Mouse (Mus musculus): ENCODE data around the gene Hsd3b7. TPM values are rescaled to one million over a fixed set of nuclear protein-coding genes. Genes with fewer than 3 reads are reported as not detected.
"Not testable (repeated sequence)": the region's sequence is repeated elsewhere in the genome, so short reads cannot be mapped to it uniquely, and the experiment has no call there.

The Hsd3b7 gene
- polyA plus RNA-seq, 1 experiment from 2014 or later, result 9.8 TPM

GRCm38 (mm10) chr7:127824176-127824871 lies 23.9 kb downstream of the Hsd3b7 start, which contains the start of the genes Stx4a and Stx1b:
Gene Stx4a, plus strand, starts transcription at chr7:127824294.
Gene Stx1b, minus strand, starts transcription at chr7:127824549.
- Histone ChIP-seq H3K4me1 (replicated peaks) (peaks cover 38% of the 10 kb centered on the region), H3K36me3 (no peaks in the 10 kb centered on the region), H3K27me3 (no peaks in the 10 kb centered on the region), H3K27ac (replicated peaks) (peak within 1 kb of the TSS; percentile 93), H3K4me2 (peak within 1 kb of the TSS; percentile 79), H3K9me3 (no peaks in the 10 kb centered on the region), H3K9ac (peak within 1 kb of the TSS; percentile 96), H3K4me3 (peak within 1 kb of the TSS; percentile 76)
- peak; percentile 93 for ATAC-seq (ENCODE audit: low read depth)
- WGBS, result 4% methylated on average over 32 of the region's 38 CpGs

GRCm38 (mm10) chr7:127835550-127835949 lies 35.1 kb downstream of the Hsd3b7 start:
- Histone ChIP-seq H3K36me3 (no peaks in the 10 kb centered on the region), H3K9me3 (no peaks in the 10 kb centered on the region), H3K4me3 (no peak overlapping the region), H3K27me3 (no peaks in the 10 kb centered on the region), H3K4me1 (replicated peaks) (peaks cover 4% of the 10 kb centered on the region), H3K27ac (replicated peaks) (no peak overlapping the region), H3K9ac (no peak overlapping the region), H3K4me2 (no peak overlapping the region)
- ATAC-seq (ENCODE audit: low read depth), result no peak
- 87% methylated on average over 2 of the region's 2 CpGs for WGBS

GRCm38 (mm10) chr7:127837473-127837872 lies 37.1 kb downstream of the Hsd3b7 start:
- WGBS, result 95% methylated on average over 5 of the region's 5 CpGs

GRCm38 (mm10) chr7:127837878-127838277 lies 37.5 kb downstream of the Hsd3b7 start:
- H3K27me3 ChIP-seq; H3K4me2 ChIP-seq; H3K9ac ChIP-seq; H3K36me3 ChIP-seq; H3K9me3 ChIP-seq; H3K4me3 ChIP-seq; H3K27ac ChIP-seq (replicated peaks); ATAC-seq (ENCODE audit: low read depth): not testable (repeated sequence)
- 71% methylated on average over 4 of the region's 4 CpGs for WGBS
- peaks cover 15% of the 10 kb centered on the region for H3K4me1 ChIP-seq (replicated peaks)

More at GRCm38 (mm10) chr7:127837473-127837872, 37.1 kb downstream of the Hsd3b7 start:
- Histone ChIP-seq H3K4me2 (no peak overlapping the region), H3K27ac (replicated peaks) (no peak overlapping the region), H3K4me3 (no peak overlapping the region), H3K9me3 (no peaks in the 10 kb centered on the region), H3K4me1 (replicated peaks) (peaks cover 11% of the 10 kb centered on the region), H3K27me3 (no peaks in the 10 kb centered on the region), H3K36me3 (no peaks in the 10 kb centered on the region), H3K9ac (no peak overlapping the region)
- ATAC-seq (ENCODE audit: low read depth), result no peak

GRCm38 (mm10) chr7:127840031-127840430 lies 39.6 kb downstream of the Hsd3b7 start:
- not testable (repeated sequence) for H3K27me3 ChIP-seq; H3K9ac ChIP-seq; H3K27ac ChIP-seq (replicated peaks); H3K36me3 ChIP-seq; H3K4me3 ChIP-seq; ATAC-seq (ENCODE audit: low read depth); H3K9me3 ChIP-seq
- H3K4me2 ChIP-seq, result peak overlapping the region; percentile 99
- 90% methylated on average over 2 of the region's 2 CpGs for WGBS
- peaks cover 17% of the 10 kb centered on the region for H3K4me1 ChIP-seq (replicated peaks)

- H3K4me2 ChIP-seq, result peak overlapping the region; percentile 99
- peak overlapping the region; percentile 70 for H3K4me3 ChIP-seq
- H3K27ac ChIP-seq (replicated peaks), result peak overlapping the region; percentile 91
- H3K9ac ChIP-seq, result peak overlapping the region; percentile 77
- WGBS, result 5% methylated on average over 15 of the region's 15 CpGs
- peaks cover 17% of the 10 kb centered on the region for H3K4me1 ChIP-seq (replicated peaks)
- H3K9me3 ChIP-seq, result no peaks in the 10 kb centered on the region
- H3K27me3 ChIP-seq, result no peaks in the 10 kb centered on the region
- peaks cover 6% of the 10 kb centered on the region; the same call in 1 of the 2 replicates for H3K36me3 ChIP-seq
- peak; percentile 16; the same call in 1 of the 2 replicates for ATAC-seq (ENCODE audit: low read depth)
Observed at GRCm38 (mm10) chr7:127840886-127841285, 40.5 kb downstream of the Hsd3b7 start.

- H3K27ac ChIP-seq (replicated peaks), result peak overlapping the region; percentile 91
- peak; percentile 90 for ATAC-seq (ENCODE audit: low read depth)
- peak overlapping the region; percentile 99 for H3K4me2 ChIP-seq
- no peaks in the 10 kb centered on the region for H3K9me3 ChIP-seq
- H3K4me3 ChIP-seq, result peak overlapping the region; percentile 70
- under 1% methylated on average over 44 of the region's 46 CpGs for WGBS
- no peaks in the 10 kb centered on the region for H3K27me3 ChIP-seq
- peaks cover 6% of the 10 kb centered on the region; the same call in 1 of the 2 replicates for H3K36me3 ChIP-seq
- peaks cover 17% of the 10 kb centered on the region for H3K4me1 ChIP-seq (replicated peaks)
- peak overlapping the region; percentile 77 for H3K9ac ChIP-seq
Observed at GRCm38 (mm10) chr7:127841340-127842000, 41.1 kb downstream of the Hsd3b7 start.

GRCm38 (mm10) chr7:127842001-127842718 lies 41.8 kb downstream of the Hsd3b7 start:
- peaks cover 6% of the 10 kb centered on the region; the same call in 1 of the 2 replicates for H3K36me3 ChIP-seq
- peak overlapping the region; percentile 77 for H3K9ac ChIP-seq
- H3K9me3 ChIP-seq, result no peaks in the 10 kb centered on the region
- under 1% methylated on average over 40 of the region's 40 CpGs for WGBS
- no peaks in the 10 kb centered on the region for H3K27me3 ChIP-seq
- ATAC-seq (ENCODE audit: low read depth), result peak; percentile 59
- H3K4me1 ChIP-seq (replicated peaks), result peaks cover 17% of the 10 kb centered on the region
- H3K27ac ChIP-seq (replicated peaks), result peak overlapping the region; percentile 91
- H3K4me3 ChIP-seq, result peak overlapping the region; percentile 70
- H3K4me2 ChIP-seq, result peak overlapping the region; percentile 99

GRCm38 (mm10) chr7:127849973-127850875 lies 49.8 kb downstream of the Hsd3b7 start:
- H3K27me3 ChIP-seq, result no peaks in the 10 kb centered on the region

GRCm38 (mm10) chr7:127850906-127851305 lies 50.5 kb downstream of the Hsd3b7 start:
- no peaks in the 10 kb centered on the region for H3K36me3 ChIP-seq
- H3K4me2 ChIP-seq, result no peak overlapping the region
- no peaks in the 10 kb centered on the region for H3K9me3 ChIP-seq
- H3K27ac ChIP-seq (replicated peaks), result no peak overlapping the region
- H3K9ac ChIP-seq, result no peak overlapping the region
- WGBS, result 76% methylated on average over 5 of the region's 5 CpGs
- no peak for ATAC-seq (ENCODE audit: low read depth)
- H3K27me3 ChIP-seq, result no peaks in the 10 kb centered on the region
- no peaks in the 10 kb centered on the region for H3K4me1 ChIP-seq (replicated peaks)
- H3K4me3 ChIP-seq, result no peak overlapping the region

More at GRCm38 (mm10) chr7:127849973-127850875, 49.8 kb downstream of the Hsd3b7 start:
- Histone ChIP-seq H3K36me3 (no peaks in the 10 kb centered on the region), H3K9ac (no peak overlapping the region), H3K4me1 (replicated peaks) (no peaks in the 10 kb centered on the region), H3K9me3 (no peaks in the 10 kb centered on the region), H3K27ac (replicated peaks) (no peak overlapping the region), H3K4me3 (no peak overlapping the region), H3K4me2 (no peak overlapping the region)
- 80% methylated on average over 6 of the region's 6 CpGs for whole genome bisulfite sequencing
- no peak for ATAC-seq (ENCODE audit: low read depth)
